Mouse (Mus musculus) hindbrain, postnatal 0 days (tissue): ENCODE measurements around the gene Cntnap1. TPM values are rescaled to one million over a fixed set of nuclear protein-coding genes. Genes with fewer than 3 reads are reported as not detected.
A peak's percentile ranks its signal among the peaks of the same experiment; 100 is the strongest.

Source experiments
- ATAC-seq: fragments of 200-750 bp; cut with Nextera tagmentation; 2 replicates; pipeline ENCODE4 v1.8.0; 2017; ENCODE audit warnings: mild to moderate bottlenecking, moderate TSS enrichment, moderate library complexity
- DNase-seq: peaks from one replicate; pipeline ENCODE4 v3.0.0-alpha.2; 2015; ENCODE audit warnings: low spot score
- H3K27ac ChIP-seq: fragments of 300-500 bp; sonication (generic); 2 replicates; pipeline ENCODE4 v1.5.1; 2014; ENCODE audit warnings: mild to moderate bottlenecking
- H3K27me3 ChIP-seq: fragments of 300-500 bp; sonication (generic); 2 replicates; pipeline ENCODE4 v1.6.1; 2014; ENCODE audit warnings: low read length, mixed read lengths; ENCODE audit not compliant: insufficient read depth
- H3K36me3 ChIP-seq: fragments of 300-500 bp; sonication (generic); 2 replicates; pipeline ENCODE4 v1.6.1; 2014; ENCODE audit warnings: low read length, mixed read lengths; ENCODE audit not compliant: insufficient read depth
- H3K4me1 ChIP-seq: fragments of 300-500 bp; sonication (generic); 2 replicates; pipeline ENCODE4 v1.6.1; 2014; ENCODE audit warnings: antibody characterized with exemption, low read length, mixed read lengths; ENCODE audit not compliant: insufficient read depth
- H3K4me2 ChIP-seq: fragments of 300-500 bp; sonication (generic); 2 replicates; pipeline ENCODE4 v1.6.1; 2014; ENCODE audit warnings: low read depth, mild to moderate bottlenecking, low read length, moderate library complexity, mixed read lengths
- H3K4me3 ChIP-seq: fragments of 300-500 bp; sonication (generic); 2 replicates; pipeline ENCODE4 v1.5.1; 2014; ENCODE audit warnings: low read length
- H3K9ac ChIP-seq: fragments of 300-500 bp; sonication (generic); replicated peaks from 2 replicates; pipeline ENCODE4 v1.6.1; 2014; ENCODE audit warnings: mild to moderate bottlenecking, low read length, moderate library complexity, mixed read lengths
- H3K9me3 ChIP-seq: fragments of 300-500 bp; sonication (generic); 2 replicates; pipeline ENCODE4 v1.6.1; 2016; ENCODE audit warnings: low read length, mixed read lengths
- CTCF ChIP-seq: IDR thresholded peaks from 2 replicates; pipeline ENCODE4 v1.5.1; 2016; ENCODE audit warnings: antibody characterized with exemption, control low read depth, low read depth
- WGBS: fragments of 180-500 bp; shearing (Covaris S2); extraction: QIAGEN DNeasy Blood & Tissue Kit; methylation state at CpG from one replicate; pipeline ENCODE4 v1.1.7; 2014; 5-methylcytosine and 5-hydroxymethylcytosine counted together
- polyA plus RNA-seq: library from polyadenylated mRNA; unstranded; fragments of >200 nt; fragmentation: Nextera tagmentation; extraction: Ambion mirVana; gene quantifications from 2 replicates; pipeline ENCODE4 v1.2.1, GENCODE M21; 2015
- total RNA-seq: library from RNA; depleted of rRNA; stranded (reverse); fragments of >200 nt; gene quantifications from 2 replicates; pipeline ENCODE4 v1.2.3, GENCODE M21; 2014

Gene Cntnap1
- total and polyA plus RNA-seq, 2 experiments from 2014 or later: 6.5 to 28.9 TPM

GRCm38 (mm10) chr11:101174851-101175628, 4.7 kb downstream of the Cntnap1 start, which contains the start of gene Ccr10:
Gene Ccr10 (minus strand): TSS chr11:101175443.
- Histone ChIP-seq H3K36me3 (no peaks in the 10 kb centered on the region), H3K9ac (peak within 1 kb of the TSS; percentile 63), H3K4me3 (peak within 1 kb of the TSS; percentile 50), H3K4me1 (peaks cover 22% of the 10 kb centered on the region), H3K27me3 (no peaks in the 10 kb centered on the region), H3K27ac (peak within 1 kb of the TSS; percentile 85), H3K9me3 (no peaks in the 10 kb centered on the region), H3K4me2 (peak within 1 kb of the TSS; percentile 60)
- ATAC-seq: no peak
- DNase-seq: peak; percentile 75
- WGBS: 25% methylated on average over 14 of the region's 14 CpGs
- peak; percentile 62 for TF ChIP-seq CTCF

- peak overlapping the region; percentile 50 for H3K4me3 ChIP-seq
- no peak for ATAC-seq
- no peaks in the 10 kb centered on the region for H3K36me3 ChIP-seq
- no peak for TF ChIP-seq CTCF
- no peak overlapping the region; the same call in 1 of the 2 replicates for H3K9ac ChIP-seq
- H3K27me3 ChIP-seq: no peaks in the 10 kb centered on the region
- peak overlapping the region; percentile 85; the same call in 1 of the 2 replicates for H3K27ac ChIP-seq
- H3K4me2 ChIP-seq: peak overlapping the region; percentile 60
- peak; percentile 83 for DNase-seq
- peaks cover 18% of the 10 kb centered on the region for H3K4me1 ChIP-seq
- no peaks in the 10 kb centered on the region for H3K9me3 ChIP-seq
- 9% methylated on average over 11 of the region's 11 CpGs for WGBS
Observed at GRCm38 (mm10) chr11:101175636-101176116, 5.4 kb downstream of the Cntnap1 start.

DNA sequence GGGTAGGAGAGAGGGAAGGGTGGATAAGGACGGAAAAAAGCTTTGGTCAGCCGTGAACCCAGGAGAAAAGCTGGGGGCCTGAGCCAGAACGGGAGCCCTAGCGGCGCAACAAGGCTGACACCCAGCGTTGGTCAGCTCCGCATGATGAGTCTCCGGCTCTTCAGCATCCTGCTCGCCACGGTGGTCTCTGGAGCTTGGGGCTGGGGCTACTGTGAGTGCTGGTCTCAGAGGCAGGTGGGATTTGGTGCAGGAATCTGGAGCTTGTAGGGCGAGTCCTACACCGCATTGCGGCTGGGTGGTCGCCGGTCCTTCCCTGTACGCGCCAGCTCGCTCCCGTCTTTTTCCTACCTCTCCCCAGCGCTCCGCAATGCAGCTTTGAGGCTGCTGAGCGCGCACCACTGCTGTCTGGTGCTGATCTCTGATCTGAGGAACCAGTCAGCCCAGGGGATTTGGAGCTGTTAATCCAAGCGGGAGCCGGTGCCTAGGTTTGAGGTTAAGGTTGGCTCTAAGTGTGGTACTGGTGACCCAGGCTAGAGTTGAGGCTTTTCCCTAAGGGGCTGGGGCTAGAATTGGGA, 5.9 kb downstream of the Cntnap1 start:
- Histone ChIP-seq H3K4me1 (peaks cover 18% of the 10 kb centered on the region), H3K9ac (peak overlapping the region; percentile 63)
- DNase-seq: peak; percentile 66

DNA sequence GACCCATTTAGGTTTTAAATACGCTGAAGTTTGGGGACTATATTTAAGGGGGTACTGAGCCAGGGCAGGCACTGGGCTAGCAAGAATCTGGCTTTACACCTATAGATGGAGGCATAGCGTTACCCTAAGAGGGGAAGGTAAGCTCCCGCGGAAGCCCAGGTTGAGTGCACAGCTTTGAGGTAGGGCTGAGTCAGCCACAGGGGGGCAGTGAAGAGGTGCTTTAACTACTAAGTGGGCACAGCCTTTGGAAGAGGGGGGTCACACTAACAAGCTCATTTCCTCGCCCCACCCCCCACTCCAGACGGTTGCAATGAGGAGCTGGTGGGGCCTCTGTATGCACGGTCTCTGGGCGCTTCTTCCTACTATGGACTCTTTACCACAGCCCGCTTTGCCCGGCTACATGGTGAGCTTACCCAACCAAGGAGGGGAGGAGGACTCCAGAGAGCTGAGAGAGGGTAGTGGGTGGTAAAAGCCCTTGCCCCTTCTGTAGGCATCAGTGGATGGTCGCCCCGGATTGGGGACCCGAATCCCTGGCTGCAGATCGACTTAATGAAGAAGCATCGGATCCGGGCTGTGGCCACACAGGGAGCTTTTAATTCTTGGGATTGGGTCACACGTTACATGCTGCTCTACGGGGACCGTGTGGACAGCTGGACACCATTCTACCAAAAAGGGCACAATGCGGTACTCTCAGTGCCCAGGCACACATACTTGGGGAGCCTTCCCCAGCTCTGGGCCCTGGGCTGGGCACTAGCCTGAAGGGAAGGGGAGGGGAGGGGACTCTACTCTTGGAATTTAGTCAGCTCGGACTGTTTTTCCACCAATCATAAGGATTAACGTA, 6.8 kb downstream of the Cntnap1 start:
- peak; percentile 71 for TF ChIP-seq CTCF
- no peaks in the 10 kb centered on the region for H3K27me3 ChIP-seq
- no peaks in the 10 kb centered on the region for H3K9me3 ChIP-seq
- peak; percentile 88 for DNase-seq
- H3K4me2 ChIP-seq: peak overlapping the region; percentile 60
- H3K9ac ChIP-seq: peak overlapping the region; percentile 63
- ATAC-seq: peak; percentile 33; the same call in 1 of the 2 replicates
- H3K4me1 ChIP-seq: peaks cover 18% of the 10 kb centered on the region
- 24% methylated on average over 22 of the region's 22 CpGs for WGBS
- peak overlapping the region; percentile 85 for H3K27ac ChIP-seq
- no peaks in the 10 kb centered on the region for H3K36me3 ChIP-seq
- peak overlapping the region; percentile 50 for H3K4me3 ChIP-seq

More for the DNA sequence above, 5.9 kb downstream of the Cntnap1 start:
- peak; percentile 61 for TF ChIP-seq CTCF
- Histone ChIP-seq H3K9me3 (no peaks in the 10 kb centered on the region), H3K36me3 (no peaks in the 10 kb centered on the region), H3K27ac (peak overlapping the region; percentile 85), H3K27me3 (no peaks in the 10 kb centered on the region), H3K4me2 (peak overlapping the region; percentile 60), H3K4me3 (peak overlapping the region; percentile 50)
- ATAC-seq: no peak
- under 1% methylated on average over 25 of the region's 25 CpGs for WGBS

- Histone ChIP-seq H3K36me3 (peaks cover 3% of the 10 kb centered on the region; the same call in 1 of the 2 replicates), H3K9ac (no peak overlapping the region), H3K9me3 (no peaks in the 10 kb centered on the region), H3K4me1 (peaks cover 12% of the 10 kb centered on the region), H3K27me3 (no peaks in the 10 kb centered on the region), H3K4me3 (peak overlapping the region; percentile 50), H3K4me2 (peak overlapping the region; percentile 60), H3K27ac (no peak overlapping the region)
- 58% methylated on average over 36 of the region's 36 CpGs for WGBS
- DNase-seq: no peak
- no peak for TF ChIP-seq CTCF
- ATAC-seq: no peak
Observed at GRCm38 (mm10) chr11:101178061-101179058, 8.0 kb downstream of the Cntnap1 start.
